Mouse (Mus musculus): ENCODE data around the gene Yars.
A peak's percentile ranks its signal among the peaks of the same experiment; 100 is the strongest.

The Yars gene

GRCm38 (mm10) chr4:129251482-129252125 is 62.0 kb downstream of the Yars start:
- DNase-seq (ENCODE audit: low spot score): no peak

DNA sequence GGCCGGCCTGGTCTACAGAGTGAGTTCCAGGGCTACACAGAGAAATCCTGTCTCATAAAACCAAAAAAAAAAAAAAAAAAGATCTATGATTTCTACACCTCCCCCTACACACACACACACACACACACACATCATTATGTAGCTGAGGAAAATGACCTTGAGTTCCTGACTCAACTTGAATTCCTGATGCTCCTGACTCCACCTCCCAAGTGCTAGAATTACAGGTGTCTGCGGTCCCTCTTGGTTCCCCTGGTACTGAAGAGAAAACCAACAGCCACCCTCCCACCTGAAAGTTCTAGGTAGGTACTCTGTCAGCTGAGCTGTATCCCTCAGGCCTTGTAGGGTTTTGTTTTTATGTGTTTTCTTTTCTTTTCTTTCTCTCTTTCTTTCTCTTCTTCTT is 62.9 kb downstream of the Yars start:
- DNase-seq (ENCODE audit: low spot score): no peak

GRCm38 (mm10) chr4:129254571-129254970 is 65.0 kb downstream of the Yars start:
- DNase-seq (ENCODE audit: low spot score): no peak

GRCm38 (mm10) chr4:129256450-129257380 is 67.2 kb downstream of the Yars start:
- no peak for DNase-seq (ENCODE audit: low spot score)

- no peak for DNase-seq (ENCODE audit: low spot score)
Measured at GRCm38 (mm10) chr4:129259101-129259500, 69.5 kb downstream of the Yars start.

DNA sequence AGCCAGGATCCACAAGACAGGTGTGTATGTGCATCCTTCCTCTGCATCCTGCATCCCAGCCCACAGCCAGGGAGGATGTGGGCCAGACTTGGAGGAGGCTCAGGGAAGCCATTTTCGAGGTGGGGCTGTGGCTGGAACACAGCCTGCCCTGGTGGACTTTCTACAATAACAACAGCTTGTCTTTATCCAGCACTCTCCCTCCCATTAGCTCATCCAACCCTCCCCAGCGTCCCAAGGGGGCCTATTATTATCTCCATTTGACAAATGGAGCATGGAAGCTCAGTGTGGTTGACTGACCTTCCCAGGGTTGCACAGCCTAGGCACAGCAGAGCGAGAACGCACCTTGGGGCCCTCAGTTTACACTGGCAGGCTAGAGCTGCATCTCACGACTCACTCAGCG is 71.1 kb downstream of the Yars start:
- no peak for DNase-seq (ENCODE audit: low spot score)

DNA sequence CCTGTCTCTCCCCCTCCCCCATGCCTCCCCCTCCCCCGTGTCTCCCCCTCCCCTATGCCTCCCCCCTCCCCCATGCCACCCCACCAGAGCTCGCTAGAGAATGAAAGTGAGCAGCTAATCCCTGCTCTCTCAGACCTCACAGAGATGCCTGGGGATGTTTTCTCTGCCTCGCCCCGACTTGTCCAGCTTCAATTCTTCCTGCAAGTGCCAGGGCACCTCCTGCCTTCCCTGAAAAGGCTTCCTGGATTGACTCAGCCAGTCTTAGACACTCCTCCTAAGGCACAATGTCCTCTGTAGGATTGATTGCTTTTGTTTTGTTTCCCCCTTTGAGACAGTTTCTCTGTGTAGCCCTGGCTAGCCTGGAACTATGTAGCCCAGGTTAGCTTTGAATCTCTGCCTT is 71.6 kb downstream of the Yars start, which contains the start of gene C77080:
Gene C77080, minus strand, starts transcription at position 209 of the 400 bp plus-strand sequence.
- DNase-seq (ENCODE audit: low spot score): no peak

DNA sequence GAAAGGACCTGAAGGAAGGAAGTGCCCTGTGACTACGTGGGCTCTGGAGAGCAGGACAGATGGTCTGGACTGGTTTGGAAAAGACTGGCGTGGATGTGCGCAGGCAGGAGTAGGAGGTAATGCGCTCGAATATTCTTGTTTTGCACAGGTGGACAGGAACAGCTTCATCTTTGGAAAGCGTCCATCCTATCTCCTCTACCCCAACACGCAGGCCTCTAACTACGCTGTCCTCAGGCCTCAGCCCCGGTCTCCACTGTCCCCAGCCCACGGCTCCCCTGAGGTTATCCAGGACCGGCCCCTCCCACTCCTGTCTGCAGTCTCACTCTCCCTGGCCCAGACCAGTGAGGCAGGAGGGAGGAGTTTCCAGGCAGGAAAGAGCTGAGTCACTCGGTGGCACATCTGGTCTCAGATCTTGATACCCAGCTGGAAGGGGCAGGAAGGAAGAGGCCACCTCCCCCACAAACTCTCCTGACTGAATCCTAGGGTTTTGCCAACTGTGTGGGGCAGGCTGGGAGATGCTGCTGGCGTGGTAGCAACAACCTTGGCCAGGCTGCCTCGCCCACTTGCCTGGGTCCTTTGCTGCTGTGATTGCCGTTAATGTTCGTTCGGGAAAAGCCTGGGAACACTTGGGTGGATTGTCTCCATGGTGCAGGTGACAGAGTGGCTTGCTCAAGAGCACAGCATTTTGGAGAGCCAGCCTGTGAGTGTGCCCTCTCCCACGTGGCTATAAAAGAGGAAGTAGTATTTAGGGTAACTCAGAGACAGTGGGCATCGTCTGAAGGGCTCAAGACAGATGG is 73.9 kb downstream of the Yars start:
- peak; percentile 39 for DNase-seq (ENCODE audit: low spot score)

DNA sequence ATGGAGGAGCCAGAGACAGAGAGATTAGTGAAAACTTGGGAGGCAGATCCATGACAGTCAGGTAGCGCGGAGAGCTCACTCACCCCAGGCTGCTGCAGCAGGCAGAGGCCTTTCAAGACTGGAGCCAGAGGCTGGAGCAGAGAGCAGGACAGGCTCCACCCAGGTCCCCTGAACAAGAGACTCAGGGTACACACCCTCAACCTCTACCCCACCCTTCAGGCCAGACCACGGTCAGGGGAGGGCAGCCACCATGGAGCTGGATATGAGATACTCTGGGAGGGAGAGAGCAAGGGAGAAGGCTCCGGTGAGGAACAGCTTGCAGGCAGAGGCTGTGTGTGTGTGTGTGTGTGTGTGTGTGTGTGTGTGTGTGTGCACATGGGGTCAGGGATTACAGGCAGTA is 76.6 kb downstream of the Yars start:
- DNase-seq (ENCODE audit: low spot score): no peak

GRCm38 (mm10) chr4:129266821-129267220 is 77.3 kb downstream of the Yars start:
- DNase-seq (ENCODE audit: low spot score): no peak

DNA sequence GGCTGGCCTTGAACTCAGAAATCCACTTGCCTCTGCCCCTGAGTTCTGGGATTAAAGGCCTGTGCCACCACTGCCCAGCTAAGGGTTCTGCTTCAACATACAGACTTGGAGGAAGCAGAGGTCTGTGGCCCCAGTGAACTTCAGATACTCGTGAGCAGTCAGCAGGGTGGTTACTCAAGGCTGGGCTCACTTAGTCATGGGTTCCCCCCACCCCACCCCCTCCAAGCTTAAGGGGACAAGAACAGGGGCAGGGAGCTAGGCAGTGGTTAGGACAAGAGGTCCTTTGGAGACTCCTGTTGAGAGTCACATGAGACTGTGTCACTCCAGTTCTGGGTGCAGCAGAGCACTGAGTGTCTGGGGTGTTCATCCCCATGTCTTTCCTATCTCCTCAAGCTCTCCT is 79.1 kb downstream of the Yars start:
- no peak for DNase-seq (ENCODE audit: low spot score)
